Mouse (Mus musculus) naive thymus-derived CD4-positive, alpha-beta T cell, adult 2 months (primary cell): ENCODE data around the gene Ppp1r18.

Source experiments
- DNase-seq: peaks from one replicate; pipeline ENCODE4 v3.0.0-alpha.2; 2011; ENCODE audit warnings: low read depth

The Ppp1r18 gene

GRCm38 (mm10) chr17:35869346-35870067 is 4.1 kb downstream of the Ppp1r18 start:
- DNase-seq = peak; percentile 49

GRCm38 (mm10) chr17:35870151-35870883 is 4.9 kb downstream of the Ppp1r18 start:
- DNase-seq = peak; percentile 81

- peak; percentile 82 for DNase-seq
Measured at GRCm38 (mm10) chr17:35870884-35871696, 5.7 kb downstream of the Ppp1r18 start.

GRCm38 (mm10) chr17:35873774-35874519 is 8.6 kb downstream of the Ppp1r18 start:
- DNase-seq = peak; percentile 87

GRCm38 (mm10) chr17:35874721-35875120 is 9.3 kb downstream of the Ppp1r18 start:
- DNase-seq = no peak

GRCm38 (mm10) chr17:35879245-35880057 is 14.1 kb downstream of the Ppp1r18 start, which contains the start of gene Dhx16:
TSS of gene Dhx16 (plus strand) at chr17:35879819.
- peak; percentile 97 for DNase-seq

- no peak for DNase-seq
Measured at GRCm38 (mm10) chr17:35882924-35883323, 17.5 kb downstream of the Ppp1r18 start.

GRCm38 (mm10) chr17:35883777-35884176 is 18.4 kb downstream of the Ppp1r18 start:
- DNase-seq = no peak

- DNase-seq = no peak
Measured at GRCm38 (mm10) chr17:35887725-35888124, 22.3 kb downstream of the Ppp1r18 start.

GRCm38 (mm10) chr17:35896781-35897643 is 31.6 kb downstream of the Ppp1r18 start, which contains the start of gene 2310061I04Rik:
TSS of gene 2310061I04Rik (minus strand) at chr17:35897431.
- DNase-seq = peak; percentile 97

GRCm38 (mm10) chr17:35897644-35898573 is 32.5 kb downstream of the Ppp1r18 start:
- DNase-seq = no peak

- DNase-seq = no peak
Measured at GRCm38 (mm10) chr17:35900636-35901035, 35.2 kb downstream of the Ppp1r18 start.

GRCm38 (mm10) chr17:35903343-35903991 is 38.1 kb downstream of the Ppp1r18 start:
- DNase-seq = no peak

GRCm38 (mm10) chr17:35903992-35904355 is 38.6 kb downstream of the Ppp1r18 start:
- DNase-seq = no peak

- DNase-seq = no peak
Measured at GRCm38 (mm10) chr17:35905587-35905986, 40.2 kb downstream of the Ppp1r18 start.

- DNase-seq = peak; percentile 57
Measured at GRCm38 (mm10) chr17:35907609-35908008, 42.2 kb downstream of the Ppp1r18 start.

GRCm38 (mm10) chr17:35909186-35909918 is 44.0 kb downstream of the Ppp1r18 start:
- DNase-seq = no peak
